Mouse (Mus musculus) thymus, postnatal 36 days (tissue): ENCODE results near the gene Hpse2.

ENCODE experiments used
- DNase-seq, 2 experiments: peaks; one replicate each; pipeline ENCODE4 v3.0.0; 2022; ENCODE audit warnings: mixed read lengths in 2 of 2

Hpse2 gene

DNA sequence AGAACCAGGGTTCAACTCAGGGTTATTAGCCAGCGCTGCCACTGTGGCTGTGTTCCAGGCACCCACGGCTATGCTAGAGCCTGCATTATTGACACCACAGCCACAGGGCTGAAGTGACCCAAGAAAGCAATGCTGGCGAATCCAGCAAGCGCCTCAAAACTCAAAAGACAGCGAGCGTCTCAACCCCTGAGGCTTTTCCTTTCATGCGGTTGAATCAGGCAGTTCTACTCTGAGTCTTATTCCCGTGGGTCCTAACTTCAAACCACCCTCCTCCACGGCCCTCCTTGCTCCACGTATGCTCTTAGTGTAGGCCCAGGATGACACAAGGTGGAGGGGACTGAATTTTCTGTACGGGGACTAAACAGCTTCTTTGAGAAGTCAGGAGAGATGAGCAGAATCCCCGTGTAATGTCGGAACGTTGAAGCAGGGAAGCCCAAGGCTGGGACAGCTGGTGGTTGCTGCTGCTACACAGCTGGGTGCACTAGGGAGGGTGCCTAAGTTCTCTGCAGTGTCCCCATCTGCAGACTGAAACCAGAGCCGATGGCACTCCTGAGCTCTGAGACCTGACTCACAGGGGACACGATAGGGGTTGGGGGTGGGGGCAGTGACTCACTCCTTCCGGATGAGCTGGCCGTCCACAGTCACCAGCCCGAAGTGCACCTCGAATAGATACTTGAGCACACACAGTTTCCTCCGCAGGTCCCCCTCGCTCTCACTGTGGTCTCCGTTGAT lies 617.8 kb downstream of the Hpse2 start:
- DNase-seq, result no peak

DNA sequence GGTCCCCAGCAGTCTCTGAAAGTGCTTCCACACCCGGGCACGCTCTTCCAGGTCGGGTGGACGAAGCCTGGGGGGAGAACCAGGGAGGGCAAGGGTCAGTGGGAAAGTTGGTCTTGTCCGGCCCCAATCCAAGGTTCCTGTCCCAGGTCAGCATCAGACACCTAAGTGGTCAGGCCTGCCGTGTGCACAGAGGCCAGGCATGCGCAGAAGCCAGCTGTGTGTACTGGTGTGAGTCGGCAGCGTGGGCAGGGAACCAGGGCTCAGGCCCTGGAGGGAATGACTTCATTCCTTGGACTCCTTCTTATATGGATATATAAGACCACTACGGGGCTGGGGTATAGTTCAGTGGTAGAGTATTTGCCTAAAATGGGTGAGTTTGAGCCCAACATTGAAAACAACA lies 618.5 kb downstream of the Hpse2 start:
- DNase-seq, result no peak

DNA sequence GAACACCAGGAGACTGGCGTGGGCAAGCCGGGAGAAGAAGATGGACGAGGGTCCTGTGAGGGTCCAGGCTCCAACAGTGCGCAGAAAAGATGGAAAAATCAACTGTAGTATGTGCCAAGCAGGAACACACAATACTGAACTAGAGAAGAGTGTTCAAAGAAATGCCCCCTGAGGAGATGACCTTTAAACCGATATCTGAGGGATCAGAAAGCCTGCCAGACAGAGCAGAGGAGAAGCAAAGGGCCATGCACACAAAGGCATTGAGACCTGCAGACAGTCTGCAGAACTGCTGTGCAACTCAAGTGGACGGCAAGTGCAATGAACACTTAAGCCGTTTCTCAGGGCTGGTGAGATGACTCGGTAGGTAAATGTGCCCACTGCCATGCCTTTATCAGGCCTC lies 620.8 kb downstream of the Hpse2 start:
- DNase-seq, result no peak

DNA sequence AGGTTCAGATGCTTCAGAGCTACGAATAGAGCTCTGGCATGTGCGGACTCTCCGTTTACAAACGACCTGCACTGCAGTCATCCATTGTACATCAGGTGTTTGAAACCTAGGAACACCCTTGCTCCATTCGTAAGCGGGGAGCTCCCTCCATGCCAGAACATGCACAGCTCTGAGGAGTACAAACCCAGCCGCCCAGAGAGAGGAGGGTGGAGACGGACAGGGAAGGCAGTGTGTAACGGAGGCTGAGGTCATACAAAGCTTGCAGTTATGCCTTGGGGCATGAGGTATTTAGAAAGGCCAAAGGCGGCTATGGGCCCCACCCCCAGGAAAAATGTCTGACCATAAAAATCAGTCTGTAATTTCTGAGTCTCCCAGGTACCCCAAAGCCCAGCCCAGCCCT lies 623.8 kb downstream of the Hpse2 start:
- no peak for DNase-seq

DNA sequence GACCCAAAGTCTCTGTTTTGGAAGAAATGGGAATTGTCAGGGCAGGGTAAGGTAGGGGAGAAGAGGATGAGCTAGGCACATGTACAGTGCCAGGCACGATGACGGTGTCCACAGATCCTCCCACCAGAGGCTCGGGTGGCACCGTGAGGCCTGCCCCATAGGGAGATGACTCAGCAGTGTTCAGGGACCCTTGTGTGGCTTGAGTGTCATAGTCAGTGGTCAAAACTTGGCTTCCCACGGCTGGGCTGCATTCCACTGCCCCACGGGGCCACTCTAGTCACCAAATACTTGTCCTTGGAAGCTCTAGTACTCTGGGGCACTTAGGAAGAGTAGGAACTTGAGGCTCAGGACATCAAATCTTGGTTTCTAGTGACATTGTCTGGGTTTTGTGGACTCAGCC lies 631.5 kb downstream of the Hpse2 start:
- DNase-seq, result no peak

DNA sequence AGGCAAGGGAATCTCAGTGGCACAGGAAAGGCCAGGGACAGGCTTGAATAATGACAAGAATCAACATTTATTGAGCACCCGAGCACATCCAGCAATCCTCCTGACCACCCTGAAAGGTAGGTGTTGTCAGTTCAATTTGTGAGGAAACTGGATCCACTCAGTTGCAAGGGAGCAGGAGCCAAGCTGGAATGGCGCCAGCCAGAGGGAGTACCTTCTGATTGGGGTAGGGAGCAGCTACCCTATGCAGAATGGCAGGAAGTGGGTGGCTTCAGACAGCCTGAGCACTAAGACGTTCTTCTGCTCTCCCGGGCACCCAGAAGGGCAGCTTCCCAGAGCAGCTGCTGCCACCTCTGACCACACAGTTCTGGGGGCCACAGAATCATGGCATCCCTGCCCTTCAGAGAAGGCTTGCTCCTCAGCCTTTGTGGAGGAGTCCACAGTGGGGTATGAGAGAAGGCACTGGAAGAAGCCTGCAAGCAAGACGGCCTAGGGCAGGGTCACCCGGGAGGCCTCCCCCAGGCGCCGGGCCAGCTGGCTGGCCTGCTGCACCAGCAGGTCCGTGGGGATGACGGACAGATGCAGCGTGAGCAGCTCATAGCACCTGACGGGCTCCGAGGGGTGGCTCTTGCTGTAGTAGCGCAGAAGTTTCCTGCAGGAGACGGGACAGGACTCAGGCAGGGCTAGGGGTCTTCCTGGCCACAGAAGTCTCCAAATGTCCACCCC lies 632.8 kb downstream of the Hpse2 start:
- DNase-seq, result no peak

DNA sequence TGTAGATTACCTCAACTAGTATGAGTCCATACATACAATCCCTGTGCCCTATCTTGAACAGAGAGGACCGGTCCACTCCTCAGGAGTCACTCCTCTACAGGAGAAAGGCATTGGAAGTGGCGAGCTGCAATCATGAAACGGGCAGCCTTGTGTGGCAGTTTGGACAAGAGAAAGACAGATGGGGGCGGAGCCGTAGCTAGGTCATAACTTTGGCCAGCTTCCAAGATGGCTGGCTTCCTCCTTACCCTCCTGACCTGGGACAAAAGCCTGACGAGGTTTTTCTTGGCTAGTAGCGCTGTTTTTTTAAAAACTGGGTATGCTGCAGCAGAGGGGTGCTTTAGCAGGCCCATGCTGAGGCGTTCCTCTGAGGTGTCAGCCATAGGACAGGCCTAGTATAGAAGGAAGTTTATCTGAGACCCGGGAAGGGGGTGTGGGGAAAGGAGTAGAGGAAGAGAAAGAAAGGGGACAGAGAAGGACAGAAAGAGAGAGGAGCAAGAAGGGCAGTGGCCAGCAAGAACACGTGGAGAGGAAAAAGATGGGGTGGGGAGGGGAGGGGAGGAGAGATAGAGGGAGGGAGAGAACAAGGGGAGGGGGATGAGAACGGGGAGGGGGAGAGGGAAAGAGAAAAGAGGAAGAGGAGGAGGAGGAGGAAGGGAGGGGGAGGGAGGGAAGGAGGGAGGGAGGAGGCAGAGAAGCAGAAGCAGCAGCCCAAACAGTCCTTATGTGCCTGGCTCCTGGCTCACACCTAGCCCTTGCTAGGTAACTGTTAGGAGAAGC lies 634.8 kb downstream of the Hpse2 start:
- DNase-seq, result no peak

DNA sequence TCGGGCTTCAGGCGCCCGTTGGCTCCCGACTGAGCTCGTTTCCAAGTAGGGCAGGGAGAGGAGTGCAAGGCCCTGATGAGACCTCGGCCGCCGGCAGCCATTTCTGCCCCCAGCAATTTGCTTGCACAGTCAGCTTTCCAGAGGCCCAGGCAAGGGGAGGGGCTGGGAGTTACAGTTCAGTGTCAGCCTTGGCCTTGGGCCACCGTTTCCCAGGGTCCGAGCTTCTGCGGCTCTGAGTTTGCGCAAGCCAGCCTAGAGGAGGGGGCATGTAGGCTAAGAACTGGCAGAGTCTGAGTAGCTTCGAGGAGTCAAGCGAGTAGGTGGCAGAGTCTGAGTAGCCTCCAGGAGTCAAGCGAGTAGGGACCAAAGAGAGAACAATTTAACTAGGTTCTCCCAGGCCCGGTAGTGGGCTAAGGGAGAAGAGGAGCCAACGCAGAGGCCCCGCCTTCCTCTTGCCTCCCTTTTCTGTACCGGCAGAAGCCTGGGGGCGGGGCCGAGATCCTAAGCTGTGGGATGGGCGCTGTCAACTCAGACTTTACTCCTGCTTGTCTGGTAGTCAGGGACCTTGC lies 635.7 kb downstream of the Hpse2 start, which contains the start of gene Pyroxd2:
Gene Pyroxd2, minus strand, starts transcription at position 413 of the 569 bp plus-strand sequence.
- peak; percentile 16 to 36 for DNase-seq

DNA sequence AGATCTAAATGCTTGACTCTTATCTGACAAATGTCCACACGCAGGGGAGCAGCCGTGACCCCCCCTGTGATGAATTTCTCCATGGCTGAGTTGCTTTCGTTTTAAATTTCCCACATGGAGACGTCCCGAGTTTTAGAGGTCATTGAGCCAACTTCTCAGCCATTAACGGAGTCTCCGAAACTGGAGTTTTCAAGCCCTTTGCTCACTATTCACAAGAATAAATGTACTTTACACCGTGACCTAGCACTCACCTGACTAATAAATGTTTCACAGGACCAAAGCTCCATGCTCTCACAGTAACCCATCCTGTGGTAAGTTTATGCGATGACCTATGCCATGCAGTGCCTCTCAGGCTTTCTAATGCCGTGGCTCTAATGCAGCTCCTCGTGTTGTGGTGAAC lies 638.0 kb downstream of the Hpse2 start:
- no peak for DNase-seq

DNA sequence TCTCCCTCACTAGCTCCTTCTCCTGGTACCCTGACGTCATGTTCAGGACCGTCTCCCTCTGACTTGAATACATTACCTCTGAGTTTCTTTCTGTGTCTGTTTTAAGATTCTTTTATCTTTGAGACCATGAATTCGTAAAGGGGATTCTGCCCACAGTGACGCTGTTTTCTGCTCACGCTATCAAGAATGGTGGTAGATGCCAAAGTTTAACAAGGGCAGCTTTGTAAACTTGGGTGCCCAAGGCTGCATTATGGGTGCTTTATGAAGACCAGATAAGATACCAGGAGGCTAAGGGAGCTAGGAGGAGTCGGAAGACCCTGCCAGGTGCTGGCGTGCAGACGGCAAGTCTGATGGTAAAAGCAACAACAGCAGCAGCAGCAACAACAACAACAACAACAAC lies 641.5 kb downstream of the Hpse2 start:
- DNase-seq, result no peak

DNA sequence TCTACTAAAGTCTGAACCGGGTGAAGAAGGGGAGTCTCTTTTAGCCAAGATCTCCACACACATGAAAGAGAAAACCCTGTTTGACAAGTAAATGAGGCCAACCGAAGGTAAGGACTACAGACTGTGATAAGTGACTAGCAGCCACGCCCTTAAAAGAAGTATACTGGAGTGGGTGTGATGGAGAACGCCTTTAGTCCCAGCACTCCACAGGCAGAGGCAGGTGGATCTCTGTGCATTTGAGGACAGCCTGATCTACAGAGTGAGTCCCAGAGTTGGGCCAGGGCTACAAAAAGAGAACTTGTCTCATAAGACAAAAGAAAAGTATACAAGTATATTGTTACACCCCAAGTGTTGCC lies 642.3 kb downstream of the Hpse2 start:
- no peak for DNase-seq

DNA sequence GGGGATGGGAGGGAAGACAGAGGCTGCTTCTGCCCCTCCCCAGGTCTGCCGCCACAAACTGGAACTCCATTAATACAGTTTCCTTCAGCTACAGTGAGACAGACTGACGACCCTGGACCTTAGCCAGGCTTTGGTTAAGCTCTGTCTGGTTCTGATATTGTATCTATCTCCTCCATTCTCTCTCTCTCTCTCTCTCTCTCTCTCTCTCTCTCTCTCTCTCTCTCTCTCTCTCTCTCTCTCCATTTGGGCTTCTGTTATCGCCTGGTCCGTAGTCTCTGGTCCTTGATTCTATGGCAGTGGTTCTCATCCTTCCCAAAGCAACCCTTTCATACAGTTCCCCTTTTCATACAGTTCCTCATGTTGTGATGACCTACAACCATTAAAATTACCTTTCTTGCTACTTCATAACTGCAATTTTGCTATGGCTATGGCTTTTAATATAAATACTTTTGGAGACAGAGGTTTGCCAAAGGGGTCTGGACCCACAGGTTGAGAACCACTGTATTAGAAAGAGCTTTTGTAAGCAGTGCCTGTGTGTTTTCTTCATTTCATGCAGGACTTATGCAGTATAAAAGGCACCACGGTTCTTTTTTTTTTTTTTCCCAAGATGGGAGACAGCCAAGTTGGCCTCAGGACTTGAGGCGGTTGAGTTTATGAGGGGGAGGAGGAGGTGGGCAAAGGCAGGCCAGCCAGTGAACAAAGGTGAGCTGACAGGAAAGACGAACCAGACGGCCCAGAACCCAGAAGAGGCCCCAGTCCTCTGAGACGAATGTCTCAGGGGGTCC lies 642.9 kb downstream of the Hpse2 start:
- DNase-seq, result no peak

DNA sequence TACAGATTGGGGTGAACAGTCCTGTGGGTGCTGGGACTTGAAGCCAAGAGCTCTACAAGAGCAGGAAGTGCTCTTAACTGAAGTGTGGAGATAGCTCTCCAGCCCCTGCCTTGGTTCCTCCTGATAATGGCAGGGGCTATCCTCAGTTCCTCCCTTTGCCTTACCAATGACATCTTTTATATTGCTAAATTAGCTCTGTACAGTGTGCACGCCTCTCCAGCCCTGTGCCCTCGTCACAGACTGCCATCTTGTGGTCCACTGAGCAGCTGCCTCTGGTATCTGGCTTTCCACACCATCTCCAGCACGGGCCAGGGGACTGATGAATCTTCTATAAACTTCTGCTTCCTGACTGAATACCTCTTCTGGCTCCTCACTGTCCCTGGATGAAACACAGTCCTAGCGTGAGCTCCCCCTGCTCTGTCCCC lies 644.0 kb downstream of the Hpse2 start:
- peak in 1 of 2 experiments; percentile 20 for DNase-seq

DNA sequence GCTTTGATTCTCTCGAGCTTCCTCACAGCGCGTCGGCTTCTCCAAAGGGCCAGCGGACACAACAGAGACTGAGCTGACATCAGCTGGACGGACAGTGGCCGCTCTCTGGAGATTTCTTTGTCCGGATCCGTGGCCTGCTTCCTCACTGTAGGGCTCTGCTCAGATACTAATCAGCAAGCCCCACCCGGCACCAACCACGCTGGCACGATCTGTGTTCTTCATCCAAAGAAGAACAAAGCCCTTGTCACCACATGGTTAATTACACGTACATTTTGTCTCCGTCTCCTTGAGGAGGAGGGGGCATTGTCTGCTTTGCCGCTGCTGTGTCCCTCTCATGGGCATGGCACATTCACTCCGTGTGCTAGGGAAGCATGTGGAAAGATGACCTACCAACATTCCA lies 644.9 kb downstream of the Hpse2 start:
- no peak for DNase-seq

DNA sequence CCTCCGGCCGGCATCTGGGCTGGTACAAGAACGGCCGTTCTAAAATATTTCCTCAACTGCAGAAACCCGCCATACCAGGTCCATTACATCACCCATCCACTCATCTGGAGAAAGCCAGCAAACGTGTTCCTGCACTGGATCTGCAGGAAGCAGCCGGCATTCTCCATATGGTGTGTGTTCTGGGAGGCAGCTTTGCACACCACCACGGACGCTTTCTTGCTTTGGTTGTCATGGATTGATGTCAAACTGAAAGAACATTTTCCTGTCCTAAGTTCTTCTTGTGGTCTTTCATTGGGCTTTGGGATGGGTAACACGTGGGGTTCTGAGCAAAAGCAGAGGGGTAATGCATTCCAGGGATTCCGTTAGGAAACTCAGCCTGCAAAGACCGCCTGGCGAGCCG lies 646.3 kb downstream of the Hpse2 start:
- no peak for DNase-seq

DNA sequence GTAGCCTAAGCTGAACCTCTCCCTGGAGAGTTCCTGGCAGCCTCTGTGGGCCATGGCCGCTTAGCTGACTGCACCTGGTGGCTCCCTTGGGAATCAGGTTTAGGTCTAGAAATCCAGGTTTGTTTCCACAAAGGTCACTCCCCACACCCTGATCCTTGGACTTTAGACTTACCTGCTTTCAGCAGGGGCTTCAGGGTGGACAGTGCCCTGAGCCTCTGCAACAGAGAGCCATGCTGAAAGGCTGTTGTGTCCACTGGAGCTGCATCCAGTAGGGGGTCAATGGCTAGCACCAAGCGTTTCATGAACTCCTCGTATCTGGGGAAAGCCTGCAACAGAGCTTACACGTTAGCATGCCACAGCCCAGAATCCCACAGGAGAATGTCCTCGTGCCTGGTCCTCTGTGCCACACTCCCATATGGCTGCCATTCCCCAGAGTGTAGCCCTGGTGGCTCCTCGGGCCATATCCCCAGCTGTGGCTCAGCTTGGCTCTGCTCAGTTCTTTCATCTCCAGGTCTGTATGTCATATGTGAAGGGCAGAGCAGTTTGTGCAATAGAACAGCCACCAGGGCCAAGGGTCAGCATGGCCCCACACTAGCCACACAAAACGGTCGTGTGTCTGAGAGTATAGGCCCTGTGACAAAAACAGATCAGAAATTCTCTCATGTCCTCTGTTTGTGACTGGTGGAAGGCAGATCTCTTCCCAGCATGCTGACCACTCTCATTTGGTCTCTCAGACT lies 647.8 kb downstream of the Hpse2 start:
- no peak for DNase-seq

DNA sequence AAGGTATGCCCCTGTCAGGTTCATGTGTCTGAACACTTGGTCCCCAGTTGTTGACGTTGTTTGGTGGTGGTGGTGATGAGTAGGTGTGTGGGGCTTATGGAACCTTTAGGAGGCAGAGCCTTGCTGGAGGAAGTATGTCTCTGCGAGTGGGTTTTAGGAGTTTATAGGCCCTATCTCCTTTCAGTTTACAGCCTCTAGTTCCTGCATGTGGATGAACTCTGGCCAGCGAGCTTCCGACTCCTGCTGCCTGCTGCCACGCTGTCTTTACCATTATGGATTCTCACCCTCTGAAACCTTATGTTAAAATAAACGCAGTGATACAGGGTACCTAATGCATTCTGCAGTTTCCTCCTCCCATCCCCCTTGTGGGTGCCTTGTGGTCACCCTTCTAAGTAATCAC lies 648.4 kb downstream of the Hpse2 start:
- no peak for DNase-seq

DNA sequence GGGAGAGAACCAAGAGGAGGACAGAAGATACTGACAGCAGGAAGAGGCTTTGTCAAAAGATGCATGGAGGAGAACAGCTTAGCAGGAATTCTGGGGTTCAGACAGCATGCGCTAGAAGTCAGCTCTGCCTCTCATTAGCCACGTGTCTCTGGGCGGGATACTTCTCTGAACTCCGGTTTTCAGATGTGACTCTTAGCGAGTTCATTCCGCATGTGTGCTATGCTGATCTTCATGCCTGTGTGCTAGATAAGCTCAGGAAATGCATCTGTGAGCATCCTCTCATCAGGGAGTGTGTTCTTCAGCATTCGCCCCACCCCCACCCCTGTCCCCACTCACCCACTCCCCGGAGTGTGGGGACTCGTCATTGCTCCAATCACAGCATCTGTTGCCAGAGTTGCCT lies 650.4 kb downstream of the Hpse2 start:
- no peak for DNase-seq
